Mouse (Mus musculus) hindbrain, postnatal 0 days (tissue): ENCODE measurements around the gene Syngr3. TPM values are rescaled to one million over a fixed set of nuclear protein-coding genes. Genes with fewer than 3 reads are reported as not detected.

Experiments used
- ATAC-seq: fragments of 200-750 bp; cut with Nextera tagmentation; 2 replicates; pipeline ENCODE4 v1.8.0; 2017; ENCODE audit warnings: mild to moderate bottlenecking, moderate TSS enrichment, moderate library complexity
- DNase-seq: peaks from one replicate; pipeline ENCODE4 v3.0.0-alpha.2; 2015; ENCODE audit warnings: low spot score
- H3K27ac ChIP-seq: fragments of 300-500 bp; sonication (generic); 2 replicates; pipeline ENCODE4 v1.5.1; 2014; ENCODE audit warnings: mild to moderate bottlenecking
- H3K27me3 ChIP-seq: fragments of 300-500 bp; sonication (generic); 2 replicates; pipeline ENCODE4 v1.6.1; 2014; ENCODE audit warnings: low read length, mixed read lengths; ENCODE audit not compliant: insufficient read depth
- H3K36me3 ChIP-seq: fragments of 300-500 bp; sonication (generic); 2 replicates; pipeline ENCODE4 v1.6.1; 2014; ENCODE audit warnings: low read length, mixed read lengths; ENCODE audit not compliant: insufficient read depth
- H3K4me1 ChIP-seq: fragments of 300-500 bp; sonication (generic); 2 replicates; pipeline ENCODE4 v1.6.1; 2014; ENCODE audit warnings: antibody characterized with exemption, low read length, mixed read lengths; ENCODE audit not compliant: insufficient read depth
- H3K4me2 ChIP-seq: fragments of 300-500 bp; sonication (generic); 2 replicates; pipeline ENCODE4 v1.6.1; 2014; ENCODE audit warnings: low read depth, mild to moderate bottlenecking, low read length, moderate library complexity, mixed read lengths
- H3K4me3 ChIP-seq: fragments of 300-500 bp; sonication (generic); 2 replicates; pipeline ENCODE4 v1.5.1; 2014; ENCODE audit warnings: low read length
- H3K9ac ChIP-seq: fragments of 300-500 bp; sonication (generic); replicated peaks from 2 replicates; pipeline ENCODE4 v1.6.1; 2014; ENCODE audit warnings: mild to moderate bottlenecking, low read length, moderate library complexity, mixed read lengths
- H3K9me3 ChIP-seq: fragments of 300-500 bp; sonication (generic); 2 replicates; pipeline ENCODE4 v1.6.1; 2016; ENCODE audit warnings: low read length, mixed read lengths
- CTCF ChIP-seq: IDR thresholded peaks from 2 replicates; pipeline ENCODE4 v1.5.1; 2016; ENCODE audit warnings: antibody characterized with exemption, control low read depth, low read depth
- WGBS: fragments of 180-500 bp; shearing (Covaris S2); extraction: QIAGEN DNeasy Blood & Tissue Kit; methylation state at CpG from one replicate; pipeline ENCODE4 v1.1.7; 2014; 5-methylcytosine and 5-hydroxymethylcytosine counted together
- polyA plus RNA-seq: library from polyadenylated mRNA; unstranded; fragments of >200 nt; fragmentation: Nextera tagmentation; extraction: Ambion mirVana; gene quantifications from 2 replicates; pipeline ENCODE4 v1.2.1, GENCODE M21; 2015
- total RNA-seq: library from RNA; depleted of rRNA; stranded (reverse); fragments of >200 nt; gene quantifications from 2 replicates; pipeline ENCODE4 v1.2.3, GENCODE M21; 2014

The Syngr3 gene
- total and polyA plus RNA-seq, 2 experiments from 2014 or later, result 294 to 331 TPM

- Histone ChIP-seq H3K4me1 (peaks cover 5% of the 10 kb centered on the region), H3K27me3 (no peaks in the 10 kb centered on the region), H3K4me3 (no peak overlapping the region), H3K9ac (no peak overlapping the region), H3K27ac (no peak overlapping the region), H3K9me3 (no peaks in the 10 kb centered on the region), H3K36me3 (peaks cover 30% of the 10 kb centered on the region), H3K4me2 (no peak overlapping the region)
- 19% methylated on average over 5 of the region's 5 CpGs for WGBS
- no peak for TF ChIP-seq CTCF
- DNase-seq (no peak), ATAC-seq (no peak)
These were observed 8.2 kb upstream of the Syngr3 start for GRCm38 (mm10) chr17:24697985-24698384.

- Histone ChIP-seq H3K9me3 (no peaks in the 10 kb centered on the region), H3K36me3 (peaks cover 24% of the 10 kb centered on the region), H3K4me1 (peaks cover 5% of the 10 kb centered on the region), H3K4me3 (peak within 1 kb of the TSS; percentile 77), H3K27me3 (no peaks in the 10 kb centered on the region), H3K9ac (peak within 1 kb of the TSS; percentile 73), H3K4me2 (peak within 1 kb of the TSS; percentile 83), H3K27ac (peak within 1 kb of the TSS; percentile 91)
- DNase-seq (peak; percentile 94), ATAC-seq (peak; percentile 91)
- under 1% methylated on average over 62 of the region's 76 CpGs for WGBS
- TF ChIP-seq CTCF, result no peak
These were observed 6.4 kb upstream of the Syngr3 start, which contains the start of the genes Gfer and Noxo1 for GRCm38 (mm10) chr17:24696011-24696697. Gfer (minus strand) TSS chr17:24696156. Noxo1 (plus strand) TSS chr17:24696234.

- 9% methylated on average over 47 of the region's 51 CpGs for WGBS
- Histone ChIP-seq H3K9me3 (no peaks in the 10 kb centered on the region), H3K27ac (peak overlapping the region; percentile 91), H3K4me3 (peak overlapping the region; percentile 77), H3K36me3 (peaks cover 17% of the 10 kb centered on the region; the same call in 1 of the 2 replicates), H3K4me2 (peak overlapping the region; percentile 83), H3K4me1 (peaks cover 5% of the 10 kb centered on the region), H3K27me3 (no peaks in the 10 kb centered on the region), H3K9ac (peak overlapping the region; percentile 73)
- no peak for DNase-seq
- no peak for TF ChIP-seq CTCF
- peak; percentile 39; the same call in 1 of the 2 replicates for ATAC-seq
These were observed 5.7 kb upstream of the Syngr3 start for GRCm38 (mm10) chr17:24695326-24696010.

DNA sequence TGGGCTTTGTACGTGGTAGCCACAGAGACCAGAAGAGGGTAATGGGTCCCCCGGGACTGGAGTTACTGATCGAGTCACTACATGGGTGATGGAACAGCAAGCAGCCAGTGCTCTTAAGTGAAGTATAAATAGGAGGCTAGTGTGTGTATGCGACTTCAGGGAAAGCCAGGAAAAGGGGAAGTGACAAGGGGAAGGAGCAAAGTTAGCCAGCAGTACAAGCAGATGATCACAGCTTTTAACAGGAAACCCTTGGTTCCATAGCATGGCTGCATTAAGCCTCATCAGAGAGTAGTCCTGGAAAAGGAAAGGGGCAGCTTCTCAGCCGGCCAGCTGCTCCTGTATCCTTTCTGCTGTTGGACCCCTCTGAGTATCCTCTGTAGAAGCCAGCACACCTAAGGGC, 2.6 kb upstream of the Syngr3 start:
- Histone ChIP-seq H3K27ac (no peak overlapping the region), H3K36me3 (0 out of 2 replicates have a peak, but pooled peaks cover 8% of the 10 kb centered on the region), H3K9me3 (no peaks in the 10 kb centered on the region), H3K4me2 (no peak overlapping the region), H3K4me3 (no peak overlapping the region), H3K9ac (no peak overlapping the region), H3K27me3 (no peaks in the 10 kb centered on the region), H3K4me1 (peaks cover 10% of the 10 kb centered on the region)
- no peak for TF ChIP-seq CTCF
- ATAC-seq (no peak), DNase-seq (no peak)
- WGBS, result 86% methylated on average over 5 of the region's 5 CpGs

GRCm38 (mm10) chr17:24687599-24687998, 2.2 kb downstream of the Syngr3 start:
- Histone ChIP-seq H3K4me3 (peak overlapping the region; percentile 74), H3K27ac (no peak overlapping the region), H3K4me1 (peaks cover 8% of the 10 kb centered on the region; the same call in 1 of the 2 replicates), H3K9me3 (no peaks in the 10 kb centered on the region), H3K9ac (peak overlapping the region; percentile 44; the same call in 1 of the 2 replicates), H3K4me2 (peak overlapping the region; percentile 74), H3K36me3 (0 out of 2 replicates have a peak, but pooled peaks cover 4% of the 10 kb centered on the region), H3K27me3 (no peaks in the 10 kb centered on the region)
- TF ChIP-seq CTCF, result no peak
- WGBS, result 17% methylated on average over 23 of the region's 23 CpGs
- no peak for ATAC-seq
- DNase-seq, result no peak

DNA sequence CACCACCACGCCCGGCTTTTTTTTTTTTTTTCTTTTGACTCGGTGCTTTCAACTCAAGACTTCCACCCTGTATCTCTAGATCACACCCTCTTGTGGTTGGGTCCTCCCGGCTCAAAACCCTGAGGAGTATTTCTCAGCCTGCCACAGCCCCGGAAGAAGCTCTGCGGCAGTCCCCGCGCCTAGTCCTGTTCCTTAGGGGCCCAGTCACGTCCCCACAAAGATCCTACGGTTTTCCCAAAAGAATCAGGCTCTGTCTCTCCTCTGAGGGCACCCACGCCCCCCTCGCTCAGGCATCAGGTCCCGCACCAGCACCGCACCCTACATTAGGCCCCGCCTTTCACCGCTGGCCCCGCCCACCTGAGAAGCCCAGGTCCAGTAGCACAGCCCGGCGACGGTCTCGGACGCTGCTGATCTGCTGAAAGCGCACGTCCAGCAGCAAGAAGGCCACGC, 2.6 kb downstream of the Syngr3 start:
- H3K9ac ChIP-seq, result peak overlapping the region; percentile 44; the same call in 1 of the 2 replicates
- no peak for ATAC-seq
- H3K4me1 ChIP-seq, result peaks cover 8% of the 10 kb centered on the region; the same call in 1 of the 2 replicates
- 3% methylated on average over 24 of the region's 25 CpGs for WGBS
- peak overlapping the region; percentile 74 for H3K4me2 ChIP-seq
- H3K27me3 ChIP-seq, result no peaks in the 10 kb centered on the region
- H3K36me3 ChIP-seq, result peaks cover 1% of the 10 kb centered on the region; the same call in 1 of the 2 replicates
- H3K9me3 ChIP-seq, result no peaks in the 10 kb centered on the region
- H3K4me3 ChIP-seq, result peak overlapping the region; percentile 74
- DNase-seq, result peak; percentile 35
- no peak overlapping the region for H3K27ac ChIP-seq
- no peak for TF ChIP-seq CTCF
